Mouse (Mus musculus): ENCODE measurements around the gene Thada.
A peak's percentile ranks its signal among the peaks of the same experiment; 100 is the strongest.
"Not testable (repeated sequence)": the region's sequence is repeated elsewhere in the genome, so short reads cannot be mapped to it uniquely, and the experiment has no call there.

The Thada gene

DNA sequence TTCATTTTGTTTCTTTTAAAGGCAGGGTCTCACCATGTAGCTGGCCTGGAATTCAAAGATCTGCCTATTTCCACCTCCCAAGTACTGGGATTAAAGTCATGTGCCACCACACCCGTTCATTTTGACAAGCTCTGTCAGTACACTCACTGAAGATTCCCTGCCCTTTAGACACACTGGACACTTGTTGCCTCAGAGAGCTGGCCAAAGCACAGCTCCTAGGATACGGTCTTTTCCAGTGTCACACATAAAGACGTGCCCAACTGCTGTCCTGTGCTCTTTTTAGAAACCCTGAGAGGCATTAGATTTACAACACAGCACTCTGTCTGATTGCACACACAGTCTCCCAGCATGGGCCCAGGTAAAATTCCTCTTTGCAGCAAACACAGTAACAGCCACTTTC lies 248.3 kb downstream of the Thada start:
- DNase-seq (ENCODE audit: low spot score), result no peak

DNA sequence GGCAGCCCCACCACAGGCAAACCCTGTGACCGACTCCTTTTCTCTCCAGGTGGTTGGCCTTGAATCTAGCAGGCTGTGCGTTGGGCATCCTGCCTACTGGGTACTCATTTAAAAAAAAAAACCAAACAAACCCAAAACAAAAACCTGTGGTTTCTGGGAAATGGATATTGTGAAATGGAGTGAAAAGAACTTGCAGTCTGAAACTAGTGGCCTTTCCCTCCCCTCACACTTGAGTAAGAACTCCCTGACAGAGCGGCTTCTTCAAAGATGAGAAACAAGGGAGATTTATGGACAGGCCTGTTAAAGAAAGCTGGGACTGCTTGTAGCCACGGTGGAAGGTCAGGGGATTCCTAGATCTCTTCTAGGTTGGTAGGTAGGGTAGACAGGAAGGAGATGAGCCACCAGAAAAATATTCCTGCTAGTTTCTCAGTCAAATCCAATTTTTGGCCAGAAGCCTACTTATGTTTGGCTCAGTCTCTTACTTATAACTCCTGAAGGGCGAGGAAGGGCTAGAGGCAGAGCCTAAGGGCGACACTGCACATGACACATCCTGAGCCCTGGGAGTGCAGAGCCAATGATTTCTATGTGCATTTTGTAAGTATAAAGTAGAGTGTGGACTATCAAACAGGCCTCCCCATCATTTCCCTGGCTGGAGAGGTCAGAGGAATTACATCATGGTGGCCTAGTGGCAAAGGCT lies 250.6 kb downstream of the Thada start:
- no peak for DNase-seq (ENCODE audit: low spot score)

DNA sequence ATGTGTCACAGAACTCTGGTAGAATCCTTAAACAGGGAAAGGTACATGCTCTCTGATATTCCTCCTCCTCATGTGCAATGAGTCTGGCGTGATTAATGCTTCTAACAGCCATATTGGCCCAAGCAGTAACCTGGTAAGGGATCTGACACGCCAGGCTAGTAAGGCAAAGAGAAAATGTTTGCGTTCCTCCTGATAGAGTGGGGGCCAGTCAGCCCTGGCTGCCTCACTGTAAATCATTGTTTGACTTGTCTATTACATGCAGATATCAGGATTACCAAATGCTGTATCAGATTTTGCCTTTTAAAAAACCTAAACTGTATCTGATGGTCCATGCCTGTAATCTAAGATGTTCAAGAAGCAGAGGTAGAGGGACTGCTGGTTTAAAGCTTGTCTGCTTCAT lies 252.5 kb downstream of the Thada start:
- no peak for DNase-seq (ENCODE audit: low spot score)

DNA sequence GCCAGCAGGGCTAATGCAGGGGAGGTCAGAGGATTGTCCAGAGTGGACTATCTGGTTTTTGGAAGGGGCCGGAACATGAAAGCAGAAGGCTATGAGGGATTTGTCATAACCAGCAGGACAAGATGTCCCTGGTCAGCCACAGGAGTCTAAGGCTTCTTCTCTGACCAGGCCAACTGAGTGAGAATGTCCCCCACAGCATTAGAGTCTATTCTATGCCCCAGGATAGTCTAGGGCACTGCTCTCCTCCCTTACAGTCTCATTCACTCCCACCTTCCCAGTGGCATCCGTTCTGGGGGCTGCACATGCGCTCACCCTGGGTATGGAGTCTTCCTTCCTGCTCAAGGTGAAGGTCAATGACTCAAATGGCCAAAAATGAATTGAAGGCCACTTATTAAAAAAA lies 258.4 kb downstream of the Thada start:
- no peak for DNase-seq (ENCODE audit: low spot score)

DNA sequence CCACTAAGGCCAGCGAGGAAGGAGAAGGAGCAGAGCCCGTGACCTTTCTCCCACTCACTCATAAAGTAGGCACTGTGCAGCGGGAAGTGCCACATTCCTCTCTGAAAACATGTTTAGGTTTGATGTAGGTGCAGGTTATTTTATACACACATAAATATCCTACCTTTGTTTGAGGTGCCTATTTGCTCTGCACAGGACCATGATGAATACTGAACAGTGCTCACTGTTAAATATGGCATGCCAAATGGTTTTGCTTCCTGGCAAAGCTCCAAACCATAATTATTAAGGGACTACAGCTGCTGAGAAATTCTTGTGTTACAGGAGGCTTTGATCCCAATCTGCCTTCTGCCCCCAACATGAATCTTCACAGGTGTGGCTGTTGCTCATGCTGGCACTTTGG lies 259.8 kb downstream of the Thada start:
- no peak for DNase-seq (ENCODE audit: low spot score)

DNA sequence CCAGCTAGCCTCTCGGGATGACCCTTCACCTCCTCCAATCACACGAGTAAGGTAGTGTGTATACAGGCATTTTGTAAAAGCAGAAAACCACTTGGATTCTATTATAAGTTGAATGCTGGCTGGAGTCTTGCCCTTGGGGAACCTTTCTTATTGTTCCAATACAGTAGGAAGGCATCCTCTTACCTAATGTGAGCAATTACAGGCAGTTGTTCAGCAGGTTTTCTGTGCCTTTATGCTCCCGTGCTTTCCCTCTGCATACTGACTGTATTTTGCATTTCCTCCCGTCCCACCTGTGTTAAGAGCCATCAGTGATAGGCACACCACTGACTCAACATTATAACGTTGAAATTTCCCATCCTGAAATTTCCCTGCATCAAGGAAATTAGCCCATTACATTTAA lies 261.0 kb downstream of the Thada start:
- no peak for DNase-seq (ENCODE audit: low spot score)

DNA sequence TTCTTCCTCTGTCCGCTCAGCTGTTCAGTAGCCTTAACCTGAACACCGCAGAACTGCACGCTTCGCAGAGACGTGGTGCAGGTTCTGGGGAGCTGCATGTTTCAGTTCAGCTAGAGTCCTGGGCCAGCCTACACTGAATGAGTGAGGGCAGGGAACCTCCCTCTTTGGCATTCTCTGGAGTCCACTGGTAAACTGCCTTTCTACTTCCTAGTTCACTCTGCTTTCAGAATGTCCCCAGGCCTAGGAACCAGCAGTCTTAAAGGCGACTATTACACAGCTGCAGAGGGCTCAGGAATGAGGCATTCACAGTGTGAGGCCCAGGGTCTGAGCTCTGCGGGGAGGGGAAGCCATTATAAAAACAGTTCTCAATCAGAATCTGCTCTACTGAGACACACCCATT lies 262.7 kb downstream of the Thada start:
- no peak for DNase-seq (ENCODE audit: low spot score)

DNA sequence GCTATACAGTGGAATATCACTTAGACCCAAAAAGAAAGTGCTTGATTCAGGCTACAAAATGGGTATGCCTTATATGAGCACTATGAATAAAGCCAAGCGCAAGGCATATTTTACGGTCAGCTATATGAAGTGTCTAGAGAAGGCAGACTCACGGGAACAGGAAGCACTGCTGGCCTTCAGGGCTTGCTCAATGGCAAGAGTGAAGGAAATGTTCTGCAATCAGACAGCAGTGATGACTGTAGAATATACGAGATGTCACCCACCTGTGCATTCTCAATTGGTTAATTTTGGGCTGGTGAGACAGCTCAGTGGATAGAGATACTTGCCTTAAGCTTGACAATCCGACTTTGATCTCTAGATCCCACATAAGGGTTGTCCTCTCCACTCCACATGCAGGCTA lies 264.8 kb downstream of the Thada start:
- no peak for DNase-seq (ENCODE audit: low spot score)

DNA sequence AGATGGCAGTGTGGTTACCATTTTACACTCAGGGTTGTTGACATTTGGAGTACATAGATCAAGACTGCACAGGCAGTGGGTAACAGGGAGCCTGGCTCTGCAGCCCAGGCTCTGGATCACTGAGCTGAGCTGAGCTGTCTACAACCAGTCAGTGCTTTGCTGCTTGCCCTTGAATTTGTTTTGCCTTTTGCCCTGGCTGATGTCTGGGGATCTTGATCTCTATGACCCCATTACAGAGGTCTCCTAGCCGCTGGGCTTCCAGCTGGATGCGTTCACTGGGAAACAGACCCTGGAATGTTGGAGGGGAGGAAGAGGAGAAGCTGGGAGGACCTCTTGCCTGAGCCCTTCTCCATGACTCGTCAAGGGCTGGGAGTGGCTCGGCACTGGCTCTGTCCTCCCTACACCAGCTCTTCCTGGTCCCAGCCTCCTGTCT lies 268.1 kb downstream of the Thada start:
- no peak for DNase-seq (ENCODE audit: low spot score)

DNA sequence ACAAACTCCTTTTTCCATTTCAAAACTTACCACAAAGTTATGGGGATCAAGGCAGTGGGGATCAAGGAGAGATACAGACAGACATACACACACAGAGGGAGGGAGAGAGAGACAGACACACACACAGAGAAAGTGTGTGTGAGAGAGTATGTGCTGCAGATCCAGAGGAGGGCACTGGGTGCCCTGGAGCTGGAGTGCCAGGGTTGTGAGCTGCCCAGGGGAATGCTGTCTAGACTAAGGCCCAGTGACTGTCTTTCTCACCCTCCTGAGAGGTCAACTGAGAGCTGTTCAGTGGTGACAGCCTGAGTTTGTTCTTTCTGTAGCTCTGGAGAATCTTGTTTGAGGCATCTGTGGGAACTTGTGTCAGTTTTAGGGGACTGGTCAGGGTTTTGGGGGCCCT lies 269.7 kb downstream of the Thada start:
- no peak for DNase-seq (ENCODE audit: low spot score)

DNA sequence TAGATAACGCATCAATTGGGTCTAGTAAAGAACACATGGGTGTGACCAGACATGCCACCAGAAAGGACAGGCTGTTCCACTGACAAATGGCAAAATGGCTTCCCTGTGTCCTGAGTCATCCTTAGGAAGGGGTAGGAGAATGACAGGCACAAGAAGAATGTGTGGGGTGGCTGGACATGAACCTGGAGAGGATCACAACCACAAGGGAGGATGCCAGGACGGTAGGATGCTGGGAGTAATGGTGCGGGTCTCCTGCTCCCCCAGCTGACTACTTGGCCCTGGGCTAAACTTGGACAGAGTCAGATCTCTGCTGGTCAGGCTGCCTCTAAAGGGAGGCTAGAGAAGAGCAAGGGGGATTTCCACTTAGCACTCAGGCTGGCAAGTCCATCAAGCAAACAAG lies 270.2 kb downstream of the Thada start:
- no peak for DNase-seq (ENCODE audit: low spot score)

DNA sequence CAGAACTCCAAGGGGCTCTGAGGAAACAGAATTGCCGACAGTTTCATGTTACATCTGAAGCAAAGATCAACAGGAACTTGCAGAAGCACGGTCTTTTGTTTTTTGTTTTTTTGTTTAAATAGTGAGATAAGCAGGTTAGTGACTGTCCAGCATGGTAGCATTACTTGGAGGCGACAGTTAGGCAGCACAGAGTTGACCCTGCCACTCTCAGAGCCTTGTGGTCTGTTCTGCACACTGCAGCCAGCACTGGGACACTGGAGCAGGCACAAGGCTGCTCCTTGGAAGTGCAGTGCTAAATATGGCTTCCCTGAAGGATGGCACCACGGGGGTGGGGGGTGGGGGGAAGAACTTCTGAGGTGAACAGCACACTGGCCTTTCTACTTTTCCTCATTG lies 271.0 kb downstream of the Thada start:
- no peak for DNase-seq (ENCODE audit: low spot score)

DNA sequence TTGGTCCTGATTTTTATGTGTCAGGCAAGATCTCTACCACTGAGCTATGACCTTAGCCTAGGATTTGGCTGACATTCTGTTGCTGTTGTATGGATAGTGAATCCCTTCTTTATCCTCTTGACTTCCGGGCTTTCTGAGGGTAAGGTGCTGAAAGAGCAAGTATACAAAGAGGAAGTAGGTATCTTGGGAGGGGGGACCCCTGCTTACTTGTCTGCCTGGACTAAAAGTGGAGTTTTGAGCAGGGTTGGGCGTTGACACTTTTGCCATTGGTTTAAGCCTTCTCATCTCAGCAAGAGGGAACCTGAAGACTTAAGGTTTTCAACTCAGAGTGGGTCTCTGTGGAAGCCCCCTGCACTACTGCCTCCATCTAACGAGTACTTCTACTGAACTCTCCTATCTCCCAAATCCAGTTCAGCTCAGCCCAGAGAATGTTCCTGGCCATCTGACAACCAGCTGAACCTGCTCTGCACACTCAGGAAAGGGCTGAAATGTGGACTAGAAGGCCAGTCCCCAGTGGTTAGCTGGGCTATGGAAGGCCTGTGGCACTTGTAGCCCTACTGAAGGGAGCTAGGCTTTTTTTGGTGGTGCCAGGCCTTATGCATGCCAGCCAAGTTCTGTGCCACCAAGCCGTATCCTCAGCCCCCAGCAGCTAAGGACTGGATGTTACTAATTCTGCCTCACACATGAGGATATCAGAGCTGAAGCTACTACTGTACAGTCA lies 271.6 kb downstream of the Thada start:
- no peak for DNase-seq (ENCODE audit: low spot score)

DNA sequence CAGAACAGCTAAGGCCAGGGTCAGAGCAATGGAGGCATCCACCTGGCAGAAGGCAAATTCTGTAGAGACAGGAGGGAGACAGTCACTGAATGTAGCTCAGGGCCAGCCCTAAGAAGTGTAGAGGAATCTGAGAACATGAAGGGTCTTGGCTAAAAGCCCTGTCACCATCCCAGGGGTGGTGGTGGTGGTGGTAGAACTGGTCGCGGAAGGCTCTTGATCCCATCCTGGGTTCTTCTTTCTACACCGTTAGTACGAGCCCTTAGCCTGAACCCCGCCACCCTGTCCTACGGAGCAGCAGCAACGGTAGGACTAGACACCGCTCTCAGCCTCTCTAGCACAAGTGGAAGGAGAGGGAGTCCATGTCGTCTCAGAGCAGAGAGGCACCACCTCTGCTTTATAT lies 272.6 kb downstream of the Thada start:
- no peak for DNase-seq (ENCODE audit: low spot score)

DNA sequence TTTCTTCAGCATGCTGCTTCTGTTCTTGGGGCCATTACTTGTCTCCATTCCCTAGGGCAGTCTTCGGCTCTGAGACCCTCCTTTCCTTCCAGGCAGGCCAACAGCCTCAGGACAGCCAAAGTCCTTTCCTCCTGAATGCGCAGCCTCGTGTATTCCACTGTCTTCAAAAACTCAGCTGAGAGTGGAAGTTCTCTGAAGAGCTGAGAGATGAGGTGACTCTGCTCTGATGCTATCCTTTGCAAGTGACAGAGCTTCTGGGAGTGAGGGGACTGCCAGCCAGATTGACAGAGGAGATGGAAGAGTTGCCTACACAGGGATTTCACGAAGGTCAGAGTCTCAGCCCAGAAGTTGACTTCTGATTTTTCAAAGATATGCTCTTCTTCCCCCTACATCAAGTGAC lies 274.1 kb downstream of the Thada start:
- no peak for DNase-seq (ENCODE audit: low spot score)

DNA sequence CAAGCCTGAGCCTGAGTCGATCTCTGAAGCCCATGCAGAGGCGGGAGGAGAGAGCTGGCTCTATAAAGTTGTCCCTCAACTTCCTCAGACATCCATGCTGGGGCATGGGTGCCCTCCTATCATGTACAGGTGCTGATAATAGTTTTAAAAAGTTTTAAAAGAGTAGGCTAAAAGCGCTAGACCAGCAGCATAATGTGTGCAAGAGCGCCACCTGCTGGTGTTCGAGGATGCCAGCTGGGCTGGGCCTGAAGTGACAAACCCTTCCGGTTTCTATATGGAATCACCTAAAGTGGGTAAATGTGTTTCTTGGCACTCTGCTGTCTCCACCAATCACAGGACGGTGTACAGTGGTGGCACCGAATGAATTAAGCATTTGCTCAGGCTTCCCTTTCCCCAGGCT lies 275.1 kb downstream of the Thada start:
- DNase-seq (ENCODE audit: low spot score), result no peak

DNA sequence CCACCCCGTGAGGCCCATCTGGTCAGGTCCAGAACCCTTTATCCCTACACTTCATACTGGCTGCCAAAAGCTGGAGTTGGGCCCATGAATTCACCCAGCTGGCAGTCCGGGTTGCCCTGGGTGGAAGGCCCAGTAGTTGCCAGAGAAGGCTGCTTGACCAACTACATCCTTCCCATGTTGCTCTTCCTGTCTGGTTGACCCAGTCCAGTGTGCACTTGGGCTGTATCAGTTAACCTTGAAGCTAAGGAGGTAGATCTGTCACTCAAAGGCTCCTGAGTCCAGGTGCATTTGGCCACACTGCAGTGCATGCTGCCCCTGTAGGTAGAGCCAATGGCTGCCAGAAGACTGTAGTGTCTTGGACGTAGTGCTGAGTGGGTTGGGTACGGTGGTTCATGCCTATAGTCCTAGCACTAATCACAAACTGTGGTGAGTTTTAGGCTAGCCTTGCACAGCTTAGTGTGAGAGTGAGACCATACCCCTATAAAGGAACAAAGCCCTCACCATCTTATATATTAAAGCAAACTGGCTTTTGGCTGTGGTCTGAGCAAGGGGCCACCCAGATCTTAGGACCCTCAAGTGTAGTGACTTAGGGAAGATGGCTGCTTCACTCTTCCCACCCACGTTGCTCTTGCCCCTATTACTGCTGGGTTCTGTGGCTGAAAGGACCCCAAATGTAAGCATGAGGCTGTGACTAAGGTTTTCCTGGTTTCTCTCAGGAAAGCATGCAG lies 276.7 kb downstream of the Thada start:
- no peak for DNase-seq (ENCODE audit: low spot score)

DNA sequence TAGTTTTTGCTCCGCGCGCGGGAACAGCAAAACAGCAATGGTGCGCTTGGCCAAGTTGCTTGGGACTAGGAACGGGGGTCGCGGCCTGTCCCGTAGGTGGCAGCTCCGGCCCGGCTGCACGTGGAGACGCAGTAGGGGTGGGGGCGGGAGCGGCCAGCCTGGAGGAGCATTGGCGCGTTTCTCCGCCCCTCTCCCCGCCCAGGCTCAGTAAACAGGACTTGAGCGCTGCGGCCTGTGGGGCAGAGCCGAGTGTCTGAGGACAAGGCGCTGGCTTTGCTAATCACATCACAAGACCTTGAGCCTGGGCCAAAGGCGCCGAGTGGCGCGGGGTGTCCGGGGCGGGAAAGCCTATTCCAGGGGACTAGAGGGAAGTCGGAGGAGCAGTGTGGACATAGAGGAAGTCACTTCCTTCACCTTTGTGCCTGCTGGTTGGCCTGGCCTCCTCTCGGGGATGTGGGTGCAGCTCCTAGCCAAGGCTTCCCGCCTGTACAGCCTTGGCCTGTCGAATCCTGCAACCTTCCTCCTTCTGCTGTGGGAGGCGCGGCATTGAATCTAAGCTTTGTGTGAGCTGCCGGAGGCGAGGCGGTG lies 277.5 kb downstream of the Thada start:
- peak; percentile 91 for DNase-seq (ENCODE audit: low spot score)

DNA sequence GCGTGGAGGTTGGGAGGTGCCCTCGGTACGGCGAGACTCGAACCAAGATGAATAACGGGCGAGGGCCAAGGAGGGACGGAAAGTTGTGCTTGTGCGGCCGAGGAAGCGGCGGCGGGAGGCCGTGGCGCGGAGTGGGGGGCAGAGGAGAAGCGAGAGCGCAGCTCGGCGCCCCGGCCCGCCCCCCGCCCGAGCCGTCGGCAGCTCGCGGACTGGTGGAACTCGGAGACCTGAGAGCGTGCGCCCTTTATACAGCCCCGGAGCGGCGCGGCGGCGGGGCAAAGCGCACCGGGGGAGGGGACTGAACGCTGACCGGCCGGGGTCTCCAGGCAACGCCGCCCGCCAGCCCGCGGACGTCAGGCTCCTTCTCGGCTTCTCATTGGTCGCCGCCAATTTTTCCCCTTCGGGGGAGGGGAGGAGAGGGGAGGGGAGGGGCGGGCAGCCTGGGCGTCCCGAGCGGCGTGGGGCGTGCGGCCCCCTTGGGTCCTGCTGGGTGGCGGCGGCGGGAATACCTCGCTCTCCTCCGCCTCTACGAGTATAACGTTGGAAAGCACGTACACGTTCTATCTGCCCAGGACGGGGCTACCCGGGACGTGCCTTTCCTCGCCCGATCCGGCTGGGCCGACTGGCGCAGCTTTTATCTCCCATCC lies 278.2 kb downstream of the Thada start, which contains the start of gene Zfp36l2:
Gene Zfp36l2, minus strand, starts transcription at position 221 of the 647 bp plus-strand sequence.
- DNase-seq (ENCODE audit: low spot score), result peak; percentile 99

DNA sequence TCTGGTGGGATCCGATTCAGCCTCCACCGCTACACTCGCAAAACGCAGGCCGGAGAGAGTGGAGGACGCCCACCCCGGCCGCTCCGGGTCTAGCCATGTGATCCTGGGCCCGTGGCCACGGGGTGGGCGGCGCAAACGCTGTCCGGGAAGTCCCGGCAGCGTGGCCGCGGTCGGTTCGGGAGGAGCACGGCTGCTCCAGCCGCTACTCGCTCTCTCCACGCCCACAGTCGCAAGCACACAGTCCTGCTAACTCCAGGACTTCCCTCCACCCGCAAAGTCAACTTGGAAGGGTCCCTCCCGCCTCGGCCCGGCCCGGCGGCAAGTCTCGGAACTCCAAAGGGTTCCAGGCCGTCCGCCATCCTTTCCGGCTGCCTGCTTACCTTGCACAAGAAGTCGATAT lies 278.7 kb downstream of the Thada start:
- not testable (repeated sequence) for DNase-seq (ENCODE audit: low spot score)

DNA sequence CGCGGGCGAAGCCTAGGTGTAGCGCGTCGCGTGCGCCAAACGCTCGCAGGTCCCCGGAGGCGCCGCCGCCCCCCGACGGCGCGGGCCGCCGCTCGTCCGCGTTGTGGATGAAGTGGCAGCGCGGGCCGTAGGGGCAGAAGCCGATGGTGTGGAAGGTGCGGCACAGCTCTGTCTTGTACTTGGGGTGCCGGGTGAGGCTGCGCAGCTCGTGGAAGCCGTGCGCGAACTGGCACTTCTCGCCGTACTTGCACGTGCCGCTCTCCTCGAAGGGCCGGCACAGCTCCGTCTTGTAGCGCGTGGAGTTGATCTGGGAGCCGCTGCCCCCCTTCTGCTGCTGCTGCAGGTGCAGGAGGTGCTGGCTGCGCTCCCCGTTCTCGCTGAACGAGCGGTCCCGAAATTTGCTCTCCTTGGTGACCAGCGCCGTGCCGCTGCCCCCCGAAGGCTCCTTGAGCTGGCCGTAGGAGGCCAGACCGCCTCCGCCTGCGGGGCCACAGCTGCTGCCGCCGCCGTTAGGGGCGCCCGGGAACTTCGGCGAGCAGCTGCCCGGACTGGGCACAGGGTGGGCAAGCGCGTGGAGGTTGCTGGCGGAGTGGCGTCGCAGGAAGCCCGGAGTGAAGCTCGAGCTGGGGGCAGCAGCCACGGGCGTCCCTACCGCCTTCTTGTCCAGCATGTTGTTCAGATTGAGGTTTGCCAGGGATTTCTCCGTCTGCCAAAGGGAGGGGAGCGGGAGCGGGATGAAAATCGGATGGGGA lies 279.4 kb downstream of the Thada start:
- DNase-seq (ENCODE audit: low spot score), result peak; percentile 52
